Mouse (Mus musculus) testis, adult 2 months (tissue): Measurements from ENCODE around the gene Vmn1r35.

Source experiments
- CTCF ChIP-seq: fragments of 200-500 bp; IDR thresholded peaks from 2 replicates; pipeline ENCODE4 v1.5.1; 2012; ENCODE audit warnings: low read depth, mild to moderate bottlenecking, inconsistent platforms, low read length, moderate library complexity; ENCODE audit not compliant: control insufficient read depth, insufficient read depth, insufficient replicate concordance
- POLR2A ChIP-seq: fragments of 200-500 bp; IDR thresholded peaks from 2 replicates; pipeline ENCODE4 v1.6.1; 2012; ENCODE audit warnings: low read depth, mild to moderate bottlenecking, inconsistent platforms, low read length, moderate library complexity; ENCODE audit not compliant: control insufficient read depth

- TF ChIP-seq CTCF (no peak), POLR2A (no peak)
These were observed at the start of gene Vmn1r35 for GRCm38 (mm10) chr6:66685806-66686205.
